In genomic region chr3:132582339-132582738, GRCm38 (mm10) we compare ENCODE assay signal across 16 mouse cellular contexts. TPM values are rescaled to one million over a fixed set of nuclear protein-coding genes. Genes with fewer than 3 reads are reported as not detected.
A peak's percentile ranks its signal among the peaks of the same experiment; 100 is the strongest.
DNase-seq lines count a peak whose midpoint lies in the region; ATAC-seq and TF ChIP-seq lines count a peak whose summit lies in the region.
"Had no signal": no experiment of that assay in that cellular context is flagged by ENCODE, and none has a peak within 500 bp of the region (broad histone marks: within the 10 kb centered on the region; RNA-seq: fewer than 3 reads in every experiment).

No protein-coding gene starts in this region.

- H3K4me3 ChIP-seq in heart, postnatal 0 days (ENCODE audit: low read depth, low read length) = no peak overlapping the region
- H3K4me3 ChIP-seq in heart, adult 2 months = no peak overlapping the region
- H3K4me3 ChIP-seq in midbrain, embryonic 13.5 days (replicated peaks) = no peak overlapping the region
- H3K4me3 ChIP-seq in midbrain, embryonic 15.5 days = no peak overlapping the region
- H3K4me3 ChIP-seq: forebrain, embryonic 12.5 days; hindbrain, embryonic 15.5 days; liver, embryonic 13.5 days had no signal

- intact Hi-C loops in heart, adult 2 months (cut with DNase I) = no loop called here

- 0 out of 2 replicates have a peak, but pooled peaks have one; percentile 33 for ATAC-seq in heart, postnatal 0 days (ENCODE audit: insufficient read depth, low read depth)
- ATAC-seq in midbrain, embryonic 13.5 days = 0 out of 2 replicates have a peak, but pooled peaks have one; percentile 55
- ATAC-seq in midbrain, embryonic 15.5 days (replicated peaks) = no peak

- no peak for DNase-seq in heart, postnatal 0 days (ENCODE audit: low spot score)
- no peak for DNase-seq in heart, adult 2 months
- DNase-seq in ZHBTc4 (ENCODE audit: low read depth, low spot score) = peak; percentile 32
- peak; percentile 23 for DNase-seq in mesoderm, embryonic 11.5 days (ENCODE audit: low read depth, low spot score)
- no peak for DNase-seq in cerebellum, postnatal 10 days
- no peak for DNase-seq in frontal cortex, postnatal 36 days (ENCODE audit: low spot score in 2 of 2)
- DNase-seq: gastrocnemius, postnatal 10 days; kidney, adult 2 months; liver, embryonic 13.5 days had no signal

- TF ChIP-seq CTCF in heart, postnatal 0 days (IDR thresholded peaks at IDR 0.05; ENCODE audit: low read depth) = no peak
- no peak for TF ChIP-seq CTCF in heart, adult 2 months (IDR thresholded peaks at IDR 0.05)

- no peak for TF ChIP-seq POLR2A in heart, adult 2 months (IDR thresholded peaks at IDR 0.05; ENCODE audit: insufficient read depth, low read depth, low read length)

- H3K79me2 ChIP-seq in heart, adult 2 months (replicated peaks; ENCODE audit: control insufficient read depth, insufficient read depth, low read length) = no peaks in the 10 kb centered on the region

- no peak for TF ChIP-seq EP300 in heart, postnatal 0 days (IDR thresholded peaks at IDR 0.05; ENCODE audit: low read depth)
- no peak for TF ChIP-seq EP300 in heart, adult 2 months (IDR thresholded peaks at IDR 0.05; ENCODE audit: insufficient read depth, low read depth, low read length)

- WGBS in heart, postnatal 0 days = 47% methylated on average over 4 of the region's 4 CpGs
- WGBS in heart, adult 2 months = 43% methylated on average over 4 of the region's 4 CpGs
- WGBS in midbrain, embryonic 13.5 days = 59% methylated on average over 4 of the region's 4 CpGs
- WGBS in midbrain, embryonic 15.5 days = 57% methylated on average over 4 of the region's 4 CpGs

- H3K27ac ChIP-seq in heart, postnatal 0 days (ENCODE audit: low read depth) = no peak overlapping the region
- H3K27ac ChIP-seq in heart, adult 2 months = no peak overlapping the region
- no peak overlapping the region for H3K27ac ChIP-seq in midbrain, embryonic 13.5 days
- no peak overlapping the region for H3K27ac ChIP-seq in midbrain, embryonic 15.5 days
- H3K27ac ChIP-seq: forebrain, embryonic 12.5 days; hindbrain, embryonic 15.5 days; liver, embryonic 13.5 days had no signal

- H3K27me3 ChIP-seq in heart, postnatal 0 days (ENCODE audit: control insufficient read depth, insufficient read depth, low read length) = no peaks in the 10 kb centered on the region
- no peaks in the 10 kb centered on the region for H3K27me3 ChIP-seq in heart, adult 2 months (ENCODE audit: control insufficient read depth, insufficient read depth, low read length)
- no peaks in the 10 kb centered on the region for H3K27me3 ChIP-seq in midbrain, embryonic 13.5 days
- no peaks in the 10 kb centered on the region for H3K27me3 ChIP-seq in midbrain, embryonic 15.5 days (replicated peaks)
- H3K27me3 ChIP-seq: forebrain, embryonic 12.5 days; hindbrain, embryonic 15.5 days; liver, embryonic 13.5 days had no signal

- no peaks in the 10 kb centered on the region for H3K9me3 ChIP-seq in heart, postnatal 0 days (replicated peaks; ENCODE audit: control insufficient read depth, low read length)
- H3K9me3 ChIP-seq in midbrain, embryonic 13.5 days = no peaks in the 10 kb centered on the region
- no peaks in the 10 kb centered on the region for H3K9me3 ChIP-seq in midbrain, embryonic 15.5 days
- H3K9me3 ChIP-seq: forebrain, embryonic 12.5 days; hindbrain, embryonic 15.5 days; liver, embryonic 13.5 days had no signal

- H3K36me3 ChIP-seq in heart, postnatal 0 days (replicated peaks; ENCODE audit: control insufficient read depth, insufficient read depth, low read length) = no peaks in the 10 kb centered on the region
- H3K36me3 ChIP-seq in heart, adult 2 months (ENCODE audit: control insufficient read depth, insufficient read depth, low read length) = no peaks in the 10 kb centered on the region
- no peaks in the 10 kb centered on the region for H3K36me3 ChIP-seq in midbrain, embryonic 13.5 days
- H3K36me3 ChIP-seq in midbrain, embryonic 15.5 days (replicated peaks) = no peaks in the 10 kb centered on the region
- H3K36me3 ChIP-seq: forebrain, embryonic 12.5 days; hindbrain, embryonic 15.5 days; liver, embryonic 13.5 days had no signal

- no peaks in the 10 kb centered on the region for H3K4me1 ChIP-seq in heart, postnatal 0 days (ENCODE audit: control insufficient read depth, insufficient read depth)
- H3K4me1 ChIP-seq in heart, adult 2 months (ENCODE audit: control insufficient read depth, insufficient read depth, low read length) = no peaks in the 10 kb centered on the region
- H3K4me1 ChIP-seq in midbrain, embryonic 13.5 days (replicated peaks) = no peaks in the 10 kb centered on the region
- H3K4me1 ChIP-seq in midbrain, embryonic 15.5 days = no peaks in the 10 kb centered on the region
- H3K4me1 ChIP-seq: forebrain, embryonic 12.5 days; hindbrain, embryonic 15.5 days; liver, embryonic 13.5 days had no signal

- H3K4me2 ChIP-seq in heart, postnatal 0 days (ENCODE audit: low read depth, low read length) = no peak overlapping the region
- H3K4me2 ChIP-seq in midbrain, embryonic 13.5 days (replicated peaks) = no peak overlapping the region
- no peak overlapping the region for H3K4me2 ChIP-seq in midbrain, embryonic 15.5 days
- H3K4me2 ChIP-seq: forebrain, embryonic 12.5 days; hindbrain, embryonic 15.5 days; liver, embryonic 13.5 days had no signal

- H3K9ac ChIP-seq in heart, postnatal 0 days (replicated peaks; ENCODE audit: low read depth, low read length) = no peak overlapping the region
- no peak overlapping the region for H3K9ac ChIP-seq in heart, adult 2 months (ENCODE audit: low read depth, low read length)
- H3K9ac ChIP-seq in midbrain, embryonic 13.5 days (replicated peaks) = no peak overlapping the region
- no peak overlapping the region for H3K9ac ChIP-seq in midbrain, embryonic 15.5 days
- H3K9ac ChIP-seq: forebrain, embryonic 12.5 days; hindbrain, embryonic 15.5 days; liver, embryonic 13.5 days had no signal

RNA-seq across cellular contexts. Expression of gene Gimd1, which starts 47.3 kb away (rescaled TPM):
- not detected in 2 replicates for total RNA-seq in heart, postnatal 0 days (2014; rRNA removed; ENCODE audit: low replicate concordance)
- polyA plus RNA-seq in heart, postnatal 0 days (2015; fragmentation: Nextera tagmentation; extraction: Ambion mirVana) = not detected in 2 replicates
- not detected for total RNA-seq in heart, adult 2 months (2021)
- not detected in 2 replicates for polyA plus RNA-seq in heart, adult 2 months (2012; rRNA removed)
- not detected in 2 replicates for polyA plus RNA-seq in midbrain, embryonic 13.5 days (2015; fragmentation: Nextera tagmentation; extraction: Ambion mirVana)
- not detected in 2 replicates for polyA plus RNA-seq in midbrain, embryonic 15.5 days (2015; fragmentation: Nextera tagmentation; extraction: Ambion mirVana)
- total RNA-seq: gastrocnemius, postnatal 10 days; left cerebral cortex, adult 18-20 months had no signal
- polyA plus RNA-seq: forebrain, embryonic 12.5 days; heart, embryonic 14.5 days; hindbrain, embryonic 15.5 days; kidney, adult 2 months; urinary bladder, adult 2 months had no signal

Comparison
In these comparisons a context has a peak if more than half of its experiments do, and no peak if none do; other contexts are left out.
1. DNase-seq: peak in ZHBTc4 (single experiment) and mesoderm, embryonic 11.5 days (single experiment); none in heart, postnatal 0 days (single experiment), heart, adult 2 months (0 of 2), cerebellum, postnatal 10 days (0 of 2) and frontal cortex, postnatal 36 days (0 of 2).